Mouse (Mus musculus) heart, adult 2 months (tissue): ENCODE data around the gene Ccsap.

Experiments
- CTCF ChIP-seq: fragments of 200-600 bp; IDR thresholded peaks from 2 replicates; pipeline ENCODE4 v1.8.1; 2022; ENCODE audit warnings: antibody characterized with exemption, mild to moderate bottlenecking, moderate library complexity
- EP300 ChIP-seq: fragments of 200-500 bp; IDR thresholded peaks from 2 replicates; pipeline ENCODE4 v1.6.1; 2011; ENCODE audit warnings: low read depth, low read length, control low read depth; ENCODE audit not compliant: insufficient read depth

DNA sequence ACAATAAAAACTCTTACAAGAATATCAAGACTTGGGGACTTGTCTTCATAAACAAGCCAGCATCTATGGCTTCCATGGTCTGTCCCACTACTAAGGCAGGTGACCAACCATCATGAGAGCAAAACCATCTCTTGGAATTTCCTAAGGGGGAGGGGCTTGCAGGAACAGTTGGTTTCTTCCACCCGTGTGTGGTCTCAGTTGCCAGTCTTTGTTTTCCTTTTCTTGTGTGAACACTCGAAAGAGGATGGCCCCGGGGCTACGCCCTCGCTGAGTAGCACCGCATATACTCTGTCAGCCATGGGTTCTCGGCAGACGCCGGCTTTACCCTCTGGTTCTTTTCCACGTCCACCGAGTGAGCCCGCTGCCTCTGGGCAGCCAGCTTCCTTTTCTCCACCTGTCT, 17.9 kb downstream of the Ccsap start:
- TF ChIP-seq CTCF = no peak
- TF ChIP-seq EP300 = no peak
